Mouse (Mus musculus) limb, embryonic 15.5 days (tissue): Measurements from ENCODE around the gene Rsrp1. TPM values are rescaled to one million over a fixed set of nuclear protein-coding genes. Genes with fewer than 3 reads are reported as not detected.
A peak's percentile ranks its signal among the peaks of the same experiment; 100 is the strongest.

Source experiments
- ATAC-seq: fragments of 200-750 bp; cut with Nextera tagmentation; 2 replicates; pipeline ENCODE4 v1.8.0; 2017; ENCODE audit warnings: low read depth, moderate TSS enrichment; ENCODE audit not compliant: insufficient number of reproducible peaks, low FRiP score, low TSS enrichment
- H3K27ac ChIP-seq: fragments of 300-500 bp; sonication (generic); 2 replicates; pipeline ENCODE4 v1.5.1; 2015; ENCODE audit warnings: moderate library complexity, mild to moderate bottlenecking, inconsistent platforms
- H3K27me3 ChIP-seq: fragments of 300-500 bp; sonication (generic); 2 replicates; pipeline ENCODE4 v1.6.1; 2015; ENCODE audit warnings: inconsistent platforms
- H3K36me3 ChIP-seq: fragments of 300-500 bp; sonication (generic); 2 replicates; pipeline ENCODE4 v1.6.1; 2015; ENCODE audit warnings: inconsistent platforms
- H3K4me1 ChIP-seq: fragments of 300-500 bp; sonication (generic); 2 replicates; pipeline ENCODE4 v1.6.1; 2015; ENCODE audit warnings: inconsistent platforms
- H3K4me2 ChIP-seq: fragments of 300-500 bp; sonication (generic); 2 replicates; pipeline ENCODE4 v1.6.1; 2015; ENCODE audit warnings: mild to moderate bottlenecking, inconsistent platforms
- H3K4me3 ChIP-seq: fragments of 300-500 bp; sonication (generic); 2 replicates; pipeline ENCODE4 v1.5.1; 2015; ENCODE audit warnings: mild to moderate bottlenecking, inconsistent platforms
- H3K9ac ChIP-seq: fragments of 300-500 bp; sonication (generic); 2 replicates; pipeline ENCODE4 v1.6.1; 2015; ENCODE audit warnings: inconsistent platforms
- H3K9me3 ChIP-seq: fragments of 300-500 bp; sonication (generic); 2 replicates; pipeline ENCODE4 v1.6.1; 2016; ENCODE audit warnings: inconsistent platforms
- WGBS: fragments of 180-500 bp; shearing (Covaris S2); methylation state at CpG from one replicate; pipeline ENCODE4 v1.1.7; 2015; 5-methylcytosine and 5-hydroxymethylcytosine counted together
- polyA plus RNA-seq: library from polyadenylated mRNA; unstranded; fragments of >200 nt; fragmentation: Nextera tagmentation; extraction: Ambion mirVana; gene quantifications from 2 replicates; pipeline ENCODE4 v1.2.1, GENCODE M21; 2015

Gene Rsrp1
- polyA plus RNA-seq, 1 experiment from 2014 or later: 496 TPM

DNA sequence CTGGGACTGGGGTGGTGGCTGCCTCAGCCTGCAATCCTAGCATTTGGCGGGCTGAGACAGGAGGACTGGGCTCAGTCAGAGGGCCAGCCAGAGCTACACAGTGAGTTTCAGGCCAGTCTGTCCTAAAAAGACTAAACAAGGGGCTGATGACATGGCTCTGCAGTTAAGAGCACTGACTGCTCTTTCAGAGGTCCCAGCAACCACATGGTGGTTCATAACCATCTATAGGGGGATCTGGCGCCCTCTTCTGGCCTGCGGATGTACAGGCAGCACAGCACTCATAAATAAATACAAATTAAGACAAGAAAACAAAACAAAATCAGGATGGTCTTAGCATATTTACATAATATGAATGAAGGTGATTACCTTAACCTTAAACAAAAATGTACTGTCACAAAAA is 10.0 kb upstream of the Rsrp1 start:
- H3K27me3 ChIP-seq: no peaks in the 10 kb centered on the region
- H3K4me2 ChIP-seq: peak overlapping the region; percentile 46
- H3K9me3 ChIP-seq: no peaks in the 10 kb centered on the region
- H3K4me1 ChIP-seq: peaks cover 15% of the 10 kb centered on the region
- H3K9ac ChIP-seq: no peak overlapping the region
- H3K36me3 ChIP-seq: peaks cover 29% of the 10 kb centered on the region
- ATAC-seq: no peak
- no peak overlapping the region for H3K27ac ChIP-seq
- 38% methylated on average over 3 of the region's 3 CpGs for WGBS
- peak overlapping the region; percentile 76; the same call in 1 of the 2 replicates for H3K4me3 ChIP-seq

- peak; percentile 61; the same call in 1 of the 2 replicates for ATAC-seq
- Histone ChIP-seq H3K4me1 (peaks cover 15% of the 10 kb centered on the region), H3K27me3 (no peaks in the 10 kb centered on the region), H3K36me3 (peaks cover 20% of the 10 kb centered on the region), H3K4me2 (peak overlapping the region; percentile 46), H3K9ac (peak overlapping the region; percentile 85), H3K4me3 (peak overlapping the region; percentile 76), H3K9me3 (no peaks in the 10 kb centered on the region), H3K27ac (peak overlapping the region; percentile 91)
- under 1% methylated on average over 43 of the region's 43 CpGs for WGBS
Observed at GRCm38 (mm10) chr4:134914122-134914863, 9.1 kb upstream of the Rsrp1 start.

DNA sequence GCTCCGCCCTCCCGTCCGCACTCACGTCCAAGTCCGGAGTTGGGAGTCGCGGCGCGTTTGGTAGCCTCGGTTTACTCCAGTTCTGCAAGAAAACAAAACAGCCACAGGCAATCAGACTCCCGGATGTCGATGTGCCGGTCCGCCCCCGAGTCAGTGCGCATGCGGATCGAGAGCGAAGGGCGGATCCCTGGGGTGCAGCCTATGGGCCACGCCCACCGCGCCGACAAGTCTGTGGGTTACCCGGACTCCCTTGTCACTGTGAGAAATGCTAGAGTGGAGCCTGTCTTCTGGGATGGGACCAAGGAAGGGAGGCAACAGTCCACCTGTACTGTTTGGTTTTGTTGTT is 8.6 kb upstream of the Rsrp1 start, which contains the start of gene Tmem50a:
TSS of gene Tmem50a (minus strand) at position 161 of the 346 bp plus-strand sequence.
- peaks cover 17% of the 10 kb centered on the region for H3K36me3 ChIP-seq
- H3K27me3 ChIP-seq: no peaks in the 10 kb centered on the region
- no peaks in the 10 kb centered on the region for H3K9me3 ChIP-seq
- WGBS: 0% methylated on average over 25 of the region's 25 CpGs
- peak; percentile 88 for ATAC-seq
- H3K4me3 ChIP-seq: peak within 1 kb of the TSS; percentile 76
- H3K27ac ChIP-seq: peak within 1 kb of the TSS; percentile 91
- peak within 1 kb of the TSS; percentile 46 for H3K4me2 ChIP-seq
- peaks cover 15% of the 10 kb centered on the region for H3K4me1 ChIP-seq
- H3K9ac ChIP-seq: peak within 1 kb of the TSS; percentile 85

DNA sequence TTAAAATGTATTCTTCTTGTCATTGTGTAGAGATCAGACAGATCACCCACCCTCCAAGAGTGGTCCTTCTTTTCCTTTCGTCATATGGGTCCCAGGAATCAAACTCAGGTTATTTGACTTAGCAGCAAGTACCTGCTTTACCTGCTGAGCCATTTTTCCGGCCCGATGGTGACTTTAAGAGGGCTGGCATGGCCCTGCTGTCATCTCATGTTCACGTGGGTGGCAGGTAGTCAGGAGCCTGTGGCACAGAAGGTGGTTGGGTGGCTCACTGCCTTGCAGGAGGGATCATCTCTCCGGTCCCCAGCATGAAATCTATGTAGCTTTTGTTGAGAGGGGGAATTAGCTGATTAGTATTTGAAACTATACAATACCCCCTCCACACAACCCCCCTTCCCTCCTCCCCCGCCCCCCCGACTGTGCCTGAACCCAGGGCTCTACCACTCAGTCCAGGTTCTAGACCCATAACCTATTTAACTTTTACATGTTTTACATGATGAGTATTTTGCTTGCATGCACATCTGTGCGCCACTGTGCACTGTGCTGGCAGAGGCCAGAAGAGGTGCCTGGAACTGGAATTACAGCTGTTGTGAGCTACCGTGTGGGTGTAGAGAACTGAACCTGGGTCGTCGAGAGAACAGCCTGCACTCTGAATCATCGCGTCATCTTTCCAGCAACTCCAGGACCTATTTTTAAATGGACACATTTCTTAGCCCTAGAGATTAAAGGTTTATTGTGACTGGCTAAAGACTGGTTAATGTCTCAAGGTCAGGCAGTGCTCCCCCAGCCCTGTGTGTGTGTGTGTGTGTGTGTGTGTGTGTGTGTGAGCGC is 8.0 kb upstream of the Rsrp1 start:
- Histone ChIP-seq H3K36me3 (peaks cover 16% of the 10 kb centered on the region), H3K4me3 (peak overlapping the region; percentile 76), H3K9me3 (no peaks in the 10 kb centered on the region), H3K27ac (peak overlapping the region; percentile 91; the same call in 1 of the 2 replicates), H3K27me3 (no peaks in the 10 kb centered on the region), H3K9ac (peak overlapping the region; percentile 20; the same call in 1 of the 2 replicates), H3K4me2 (peak overlapping the region; percentile 46), H3K4me1 (peaks cover 15% of the 10 kb centered on the region)
- no peak for ATAC-seq
- 58% methylated on average over 14 of the region's 14 CpGs for WGBS

- no peaks in the 10 kb centered on the region for H3K9me3 ChIP-seq
- no peak for ATAC-seq
- H3K4me2 ChIP-seq: no peak overlapping the region
- H3K4me3 ChIP-seq: no peak overlapping the region
- no peak overlapping the region for H3K9ac ChIP-seq
- H3K36me3 ChIP-seq: 0 out of 2 replicates have a peak, but pooled peaks cover 7% of the 10 kb centered on the region
- H3K27me3 ChIP-seq: no peaks in the 10 kb centered on the region
- no peak overlapping the region for H3K27ac ChIP-seq
- WGBS: 77% methylated on average over 3 of the region's 3 CpGs
- peaks cover 15% of the 10 kb centered on the region for H3K4me1 ChIP-seq
Observed at GRCm38 (mm10) chr4:134917194-134917593, 6.2 kb upstream of the Rsrp1 start.

DNA sequence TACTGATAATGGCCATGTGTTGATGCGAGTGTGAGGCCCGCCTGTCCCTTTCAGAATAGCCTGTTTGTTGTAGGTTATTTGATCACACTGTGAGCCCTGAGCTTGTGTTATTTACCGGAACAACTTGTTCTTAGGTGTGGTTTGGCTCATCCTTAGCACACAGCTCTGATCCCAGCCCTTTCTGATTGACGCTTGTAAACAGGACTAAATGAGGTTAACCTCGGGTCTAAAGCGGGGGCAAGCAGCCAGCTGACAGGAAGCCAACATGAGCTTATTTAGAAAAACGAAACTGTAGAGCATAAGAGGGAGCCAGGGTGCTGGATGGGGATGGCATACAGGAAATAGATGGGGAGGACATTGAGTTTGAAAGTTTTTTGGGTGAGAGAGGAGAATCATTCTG is 5.0 kb upstream of the Rsrp1 start:
- no peak overlapping the region for H3K27ac ChIP-seq

GRCm38 (mm10) chr4:134919733-134920540 is 3.5 kb upstream of the Rsrp1 start:
- Histone ChIP-seq H3K27me3 (no peaks in the 10 kb centered on the region), H3K4me1 (peaks cover 5% of the 10 kb centered on the region; the same call in 1 of the 2 replicates), H3K4me2 (no peak overlapping the region), H3K9me3 (no peaks in the 10 kb centered on the region), H3K36me3 (no peaks in the 10 kb centered on the region), H3K4me3 (no peak overlapping the region), H3K27ac (no peak overlapping the region), H3K9ac (no peak overlapping the region)
- no peak for ATAC-seq
- WGBS: 39% methylated on average over 12 of the region's 12 CpGs

More for the DNA sequence above, 5.0 kb upstream of the Rsrp1 start:
- Histone ChIP-seq H3K36me3 (no peaks in the 10 kb centered on the region), H3K4me1 (peaks cover 10% of the 10 kb centered on the region), H3K4me3 (no peak overlapping the region), H3K9ac (no peak overlapping the region), H3K9me3 (no peaks in the 10 kb centered on the region), H3K27me3 (no peaks in the 10 kb centered on the region), H3K4me2 (no peak overlapping the region)
- ATAC-seq: no peak
- 44% methylated on average over 7 of the region's 7 CpGs for WGBS

DNA sequence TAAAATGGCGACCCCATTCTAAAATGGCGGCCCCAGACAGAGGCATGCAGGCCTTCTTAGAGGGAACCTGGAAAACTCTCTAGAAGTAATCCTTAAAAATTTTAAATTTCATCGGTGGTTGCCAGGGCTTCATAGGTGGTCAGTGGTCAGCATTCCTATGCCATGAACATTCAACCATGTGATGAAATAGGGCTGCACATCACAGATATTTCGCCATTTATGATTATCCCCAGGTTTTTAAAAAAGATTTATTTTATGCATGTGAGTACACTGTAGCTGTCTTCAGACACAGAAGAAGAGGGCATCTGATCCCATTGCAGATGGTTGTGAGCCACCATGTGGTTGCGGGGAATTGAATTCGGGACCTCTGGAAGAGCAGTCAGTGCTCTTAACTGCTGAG is 2.8 kb upstream of the Rsrp1 start:
- peaks cover 6% of the 10 kb centered on the region; the same call in 1 of the 2 replicates for H3K36me3 ChIP-seq
- ATAC-seq: no peak
- H3K4me3 ChIP-seq: no peak overlapping the region
- no peak overlapping the region for H3K4me2 ChIP-seq
- H3K9me3 ChIP-seq: no peaks in the 10 kb centered on the region
- H3K27ac ChIP-seq: no peak overlapping the region
- H3K9ac ChIP-seq: no peak overlapping the region
- H3K27me3 ChIP-seq: no peaks in the 10 kb centered on the region
- peaks cover 6% of the 10 kb centered on the region for H3K4me1 ChIP-seq
- WGBS: 90% methylated on average over 6 of the region's 6 CpGs

GRCm38 (mm10) chr4:134921703-134922102 is 1.7 kb upstream of the Rsrp1 start:
- no peak overlapping the region for H3K4me3 ChIP-seq
- no peaks in the 10 kb centered on the region for H3K27me3 ChIP-seq
- H3K9ac ChIP-seq: no peak overlapping the region
- H3K4me1 ChIP-seq: peaks cover 14% of the 10 kb centered on the region
- no peak overlapping the region for H3K27ac ChIP-seq
- no peak for ATAC-seq
- 82% methylated on average over 4 of the region's 4 CpGs for WGBS
- no peak overlapping the region for H3K4me2 ChIP-seq
- H3K36me3 ChIP-seq: peaks cover 15% of the 10 kb centered on the region
- H3K9me3 ChIP-seq: no peaks in the 10 kb centered on the region

DNA sequence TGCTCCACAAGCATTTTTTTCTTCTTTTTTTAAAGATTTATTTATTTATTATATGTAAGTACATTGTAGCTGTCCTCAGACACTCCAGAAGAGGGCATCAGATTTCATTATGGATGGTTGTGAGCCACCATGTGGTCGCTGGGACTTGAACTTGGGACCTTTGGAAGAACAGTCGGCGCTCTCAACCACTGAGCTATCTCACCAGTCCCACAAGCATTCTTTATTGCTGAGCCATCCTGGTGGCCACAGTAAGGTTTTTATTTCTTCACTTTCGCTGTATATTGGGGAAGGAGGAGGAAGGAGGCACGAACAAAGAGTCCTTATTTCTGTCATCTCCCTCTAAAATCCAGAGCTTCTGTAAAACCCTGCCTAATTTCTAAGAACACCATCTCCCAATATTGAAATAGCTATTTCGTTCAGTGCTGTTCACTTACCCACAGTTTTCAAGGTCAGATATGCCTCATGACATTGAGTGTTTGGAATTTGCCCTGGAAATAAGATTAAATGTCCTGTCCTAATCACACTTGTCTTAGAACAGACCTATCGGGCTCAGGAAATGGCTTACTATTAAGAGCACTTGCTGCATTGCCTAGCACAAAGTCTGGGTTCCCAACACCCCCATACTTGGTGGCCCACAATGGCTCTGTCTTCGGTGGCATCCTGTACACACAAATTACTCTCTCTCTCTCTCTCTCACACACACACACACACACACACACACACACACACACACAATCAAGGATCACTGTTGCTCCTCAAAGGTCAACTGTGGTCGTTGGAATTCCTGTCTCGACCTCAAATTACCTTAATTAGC is 1.1 kb upstream of the Rsrp1 start:
- H3K27me3 ChIP-seq: no peaks in the 10 kb centered on the region
- ATAC-seq: no peak
- WGBS: 59% methylated on average over 10 of the region's 10 CpGs

GRCm38 (mm10) chr4:134922925-134923244 is 507 bp upstream of the Rsrp1 start:
- under 1% methylated on average over 13 of the region's 13 CpGs for WGBS
- Histone ChIP-seq H3K9ac (peak overlapping the region; percentile 50), H3K27ac (peak overlapping the region; percentile 88), H3K4me1 (peaks cover 14% of the 10 kb centered on the region), H3K36me3 (peaks cover 25% of the 10 kb centered on the region), H3K4me2 (peak overlapping the region; percentile 63), H3K9me3 (no peaks in the 10 kb centered on the region), H3K27me3 (no peaks in the 10 kb centered on the region), H3K4me3 (peak overlapping the region; percentile 100)
- ATAC-seq: no peak; the same call in 1 of the 2 replicates

More for the DNA sequence above, 1.1 kb upstream of the Rsrp1 start:
- Histone ChIP-seq H3K4me3 (peak overlapping the region; percentile 100), H3K9ac (peak overlapping the region; percentile 50; the same call in 1 of the 2 replicates), H3K9me3 (no peaks in the 10 kb centered on the region), H3K27ac (peak overlapping the region; percentile 88), H3K4me1 (peaks cover 14% of the 10 kb centered on the region), H3K36me3 (peaks cover 19% of the 10 kb centered on the region), H3K4me2 (peak overlapping the region; percentile 63)
